Mouse (Mus musculus) bone marrow, adult 2 months (tissue): ENCODE results near the gene Evx1. TPM values are rescaled to one million over a fixed set of nuclear protein-coding genes. Genes with fewer than 3 reads are reported as not detected.

Experiments
- H3K27ac ChIP-seq: fragments of 200-500 bp; 2 replicates; pipeline ENCODE4 v1.5.1; 2012; ENCODE audit warnings: low read depth, mild to moderate bottlenecking, control low read depth, inconsistent platforms, low read length; ENCODE audit not compliant: control insufficient read depth, poor library complexity, insufficient read depth
- H3K4me1 ChIP-seq: fragments of 200-500 bp; 2 replicates; pipeline ENCODE4 v1.6.1; 2011; ENCODE audit warnings: low read length; ENCODE audit not compliant: control insufficient read depth, insufficient read depth
- H3K4me3 ChIP-seq: fragments of 200-500 bp; replicated peaks from 2 replicates; pipeline ENCODE3; 2011; ENCODE audit warnings: mild to moderate bottlenecking, low read depth, low read length, control low read depth; ENCODE audit not compliant: control insufficient read depth
- CTCF ChIP-seq: fragments of 200-500 bp; IDR thresholded peaks from 2 replicates; pipeline ENCODE4 v1.5.1; 2011; ENCODE audit warnings: low read length, control low read depth; ENCODE audit not compliant: control insufficient read depth, insufficient read depth
- POLR2A ChIP-seq: fragments of 200-500 bp; IDR thresholded peaks from 2 replicates; pipeline ENCODE4 v1.6.1; 2011; ENCODE audit warnings: low read depth, mild to moderate bottlenecking, control low read depth, low read length, borderline replicate concordance; ENCODE audit not compliant: control insufficient read depth
- WGBS: fragments of 180-500 bp; shearing (Covaris S2); methylation state at CpG from one replicate; pipeline ENCODE4 v1.1.7; 2018; 5-methylcytosine and 5-hydroxymethylcytosine counted together
- polyA plus RNA-seq: library from polyadenylated mRNA; stranded (reverse); fragments of >200 nt; gene quantifications from 2 replicates; pipeline ENCODE4 v1.2.4, GENCODE M21; 2011; ENCODE audit warnings: low replicate concordance; ENCODE audit not compliant: missing spikeins, insufficient read depth, insufficient read length

Evx1 gene
- polyA plus RNA-seq, 1 experiment: not detected

- H3K27ac ChIP-seq: no peak overlapping the region
- WGBS: 14% methylated on average over 27 of the region's 27 CpGs
- no peaks in the 10 kb centered on the region for H3K4me1 ChIP-seq
- H3K4me3 ChIP-seq: no peak overlapping the region
- no peak for TF ChIP-seq POLR2A
- TF ChIP-seq CTCF: no peak
Measured at GRCm38 (mm10) chr6:52315441-52316412, 2.4 kb downstream of the Evx1 start.

DNA sequence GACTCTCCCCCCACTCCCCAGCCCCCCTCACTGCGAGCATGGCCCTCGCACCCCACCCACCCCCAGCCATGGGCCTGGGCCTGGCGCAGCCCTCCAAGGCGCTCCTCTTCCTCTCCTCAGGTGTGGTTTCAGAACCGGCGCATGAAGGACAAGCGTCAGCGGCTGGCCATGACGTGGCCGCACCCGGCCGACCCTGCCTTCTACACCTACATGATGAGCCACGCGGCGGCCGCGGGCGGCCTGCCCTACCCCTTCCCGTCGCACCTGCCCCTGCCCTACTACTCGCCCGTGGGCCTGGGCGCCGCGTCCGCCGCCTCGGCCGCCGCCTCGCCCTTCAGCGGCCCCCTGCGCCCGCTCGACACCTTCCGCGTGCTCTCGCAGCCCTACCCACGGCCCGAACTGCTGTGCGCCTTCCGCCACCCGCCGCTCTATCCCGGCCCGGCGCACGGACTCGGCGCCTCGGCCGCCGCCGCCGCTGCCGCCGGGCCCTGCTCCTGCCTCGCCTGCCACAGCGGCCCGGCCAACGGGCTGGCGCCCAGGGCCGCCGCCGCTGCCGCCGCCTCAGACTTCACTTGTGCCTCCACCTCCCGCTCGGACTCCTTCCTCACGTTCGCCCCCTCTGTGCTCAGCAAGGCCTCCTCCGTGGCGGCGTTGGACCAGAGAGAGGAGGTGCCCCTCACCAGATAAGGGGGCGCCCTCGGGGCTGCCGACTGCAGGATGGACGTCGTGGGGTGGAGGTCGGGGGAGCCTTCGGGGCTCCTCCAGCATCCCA lies 3.3 kb downstream of the Evx1 start:
- no peak overlapping the region for H3K4me3 ChIP-seq
- WGBS: 9% methylated on average over 75 of the region's 81 CpGs
- TF ChIP-seq POLR2A (no peak), CTCF (no peak)
- H3K27ac ChIP-seq: no peak overlapping the region
- no peaks in the 10 kb centered on the region for H3K4me1 ChIP-seq

- no peak overlapping the region for H3K27ac ChIP-seq
- H3K4me1 ChIP-seq: no peaks in the 10 kb centered on the region
- H3K4me3 ChIP-seq: no peak overlapping the region
- TF ChIP-seq POLR2A (no peak), CTCF (no peak)
- 62% methylated on average over 14 of the region's 14 CpGs for WGBS
Measured at GRCm38 (mm10) chr6:52317461-52318180, 4.3 kb downstream of the Evx1 start.

DNA sequence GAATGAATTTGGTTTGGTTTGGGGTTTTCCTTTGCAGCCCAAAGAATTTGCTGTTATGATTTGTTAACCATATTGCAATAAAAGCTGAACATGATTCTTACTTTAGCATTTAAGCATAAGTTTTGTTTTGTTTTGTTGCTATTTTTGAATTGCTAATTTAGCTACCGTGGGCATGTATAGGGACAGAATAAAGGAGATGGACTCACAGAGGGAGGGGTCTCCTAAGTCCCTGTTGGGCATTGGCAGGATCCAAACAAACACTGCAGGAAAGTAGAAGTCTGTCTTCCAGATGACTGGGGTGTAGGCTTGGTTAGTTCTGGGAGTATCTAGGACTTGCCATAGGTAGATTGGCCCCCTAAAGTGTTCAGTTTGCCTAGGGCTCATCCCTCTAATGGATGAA lies 5.0 kb downstream of the Evx1 start:
- TF ChIP-seq CTCF: no peak
- TF ChIP-seq POLR2A: no peak
- Histone ChIP-seq H3K4me1 (no peaks in the 10 kb centered on the region), H3K4me3 (no peak overlapping the region), H3K27ac (no peak overlapping the region)
- WGBS: 50% methylated on average over 1 of the region's 1 CpGs

GRCm38 (mm10) chr6:52319956-52320690 lies 6.8 kb downstream of the Evx1 start:
- no peak overlapping the region for H3K27ac ChIP-seq
- 11% methylated on average over 17 of the region's 17 CpGs for WGBS
- no peak overlapping the region for H3K4me3 ChIP-seq
- no peak for TF ChIP-seq CTCF
- no peak for TF ChIP-seq POLR2A
- no peaks in the 10 kb centered on the region for H3K4me1 ChIP-seq

GRCm38 (mm10) chr6:52320966-52321825 lies 7.9 kb downstream of the Evx1 start:
- 8% methylated on average over 12 of the region's 12 CpGs for WGBS

More at GRCm38 (mm10) chr6:52320966-52321825, 7.9 kb downstream of the Evx1 start:
- H3K27ac ChIP-seq: no peak overlapping the region
- TF ChIP-seq CTCF: no peak
- no peak for TF ChIP-seq POLR2A
- no peaks in the 10 kb centered on the region for H3K4me1 ChIP-seq
- H3K4me3 ChIP-seq: no peak overlapping the region
